Mouse (Mus musculus): Measurements from ENCODE around the gene Banf2. TPM values are rescaled to one million over a fixed set of nuclear protein-coding genes. Genes with fewer than 3 reads are reported as not detected.

Banf2 gene
- polyA plus RNA-seq, 1 experiment: not detected

GRCm38 (mm10) chr2:144009551-144010281 is 23.1 kb upstream of the Banf2 start:
- Histone ChIP-seq H3K4me1 (ENCODE audit: control insufficient read depth, insufficient read depth, insufficient read length, low read length) (peaks cover 27% of the 10 kb centered on the region; the same call in 1 of the 2 replicates), H3K36me3 (ENCODE audit: control insufficient read depth, insufficient read depth, low read length) (peaks cover 5% of the 10 kb centered on the region), H3K4me3 (ENCODE audit: low read depth, low read length) (peak overlapping the region; percentile 93), H3K27me3 (ENCODE audit: control insufficient read depth, insufficient read depth, low read length) (no peaks in the 10 kb centered on the region), H3K27ac (ENCODE audit: insufficient read depth, low read depth, low read length) (peak overlapping the region; percentile 85)
- under 1% methylated on average over 30 of the region's 30 CpGs for WGBS
- TF ChIP-seq CTCF (IDR thresholded peaks at IDR 0.05; ENCODE audit: extremely low read depth, insufficient read length, insufficient replicate concordance, low read depth, low read length) (no peak), POLR2A (IDR thresholded peaks at IDR 0.05; ENCODE audit: low read depth, low read length) (no peak)

- H3K27ac ChIP-seq (ENCODE audit: insufficient read depth, low read depth, low read length): peak overlapping the region; percentile 85
- WGBS: under 1% methylated on average over 106 of the region's 107 CpGs
- TF ChIP-seq POLR2A (IDR thresholded peaks at IDR 0.05; ENCODE audit: low read depth, low read length) (no peak; the same call in 1 of the 2 replicates), CTCF (IDR thresholded peaks at IDR 0.05; ENCODE audit: extremely low read depth, insufficient read length, insufficient replicate concordance, low read depth, low read length) (peak; percentile 77)
- H3K4me3 ChIP-seq (ENCODE audit: low read depth, low read length): peak overlapping the region; percentile 93
- no peaks in the 10 kb centered on the region for H3K27me3 ChIP-seq (ENCODE audit: control insufficient read depth, insufficient read depth, low read length)
- H3K4me1 ChIP-seq (ENCODE audit: control insufficient read depth, insufficient read depth, insufficient read length, low read length): peaks cover 22% of the 10 kb centered on the region; the same call in 1 of the 2 replicates
- peaks cover 5% of the 10 kb centered on the region for H3K36me3 ChIP-seq (ENCODE audit: control insufficient read depth, insufficient read depth, low read length)
Measured at GRCm38 (mm10) chr2:144010282-144011044, 22.4 kb upstream of the Banf2 start.

- H3K27me3 ChIP-seq (ENCODE audit: control insufficient read depth, insufficient read depth, low read length): no peaks in the 10 kb centered on the region
- H3K4me1 ChIP-seq (ENCODE audit: control insufficient read depth, insufficient read depth, insufficient read length, low read length): peaks cover 16% of the 10 kb centered on the region; the same call in 1 of the 2 replicates
- H3K27ac ChIP-seq (ENCODE audit: insufficient read depth, low read depth, low read length): peak within 1 kb of the TSS; percentile 85
- peak within 1 kb of the TSS; percentile 93 for H3K4me3 ChIP-seq (ENCODE audit: low read depth, low read length)
- no peak for TF ChIP-seq CTCF (IDR thresholded peaks at IDR 0.05; ENCODE audit: extremely low read depth, insufficient read length, insufficient replicate concordance, low read depth, low read length)
- peak; percentile 96 for TF ChIP-seq POLR2A (IDR thresholded peaks at IDR 0.05; ENCODE audit: low read depth, low read length)
- under 1% methylated on average over 53 of the region's 53 CpGs for WGBS
- peaks cover 5% of the 10 kb centered on the region for H3K36me3 ChIP-seq (ENCODE audit: control insufficient read depth, insufficient read depth, low read length)
Measured at GRCm38 (mm10) chr2:144011080-144011551, 21.7 kb upstream of the Banf2 start, which contains the start of gene Rrbp1. TSS of gene Rrbp1 (minus strand) at chr2:144011263.

GRCm38 (mm10) chr2:144014051-144014450 is 18.8 kb upstream of the Banf2 start:
- peaks cover 8% of the 10 kb centered on the region; the same call in 1 of the 2 replicates for H3K4me1 ChIP-seq (ENCODE audit: control insufficient read depth, insufficient read depth, insufficient read length, low read length)
- no peak for TF ChIP-seq POLR2A (IDR thresholded peaks at IDR 0.05; ENCODE audit: low read depth, low read length)
- TF ChIP-seq CTCF (IDR thresholded peaks at IDR 0.05; ENCODE audit: extremely low read depth, insufficient read length, insufficient replicate concordance, low read depth, low read length): no peak
- H3K27ac ChIP-seq (ENCODE audit: insufficient read depth, low read depth, low read length): no peak overlapping the region
- H3K4me3 ChIP-seq (ENCODE audit: low read depth, low read length): no peak overlapping the region
- H3K36me3 ChIP-seq (ENCODE audit: control insufficient read depth, insufficient read depth, low read length): no peaks in the 10 kb centered on the region; the same call in 1 of the 2 replicates
- WGBS: 23% methylated on average over 11 of the region's 11 CpGs
- no peaks in the 10 kb centered on the region for H3K27me3 ChIP-seq (ENCODE audit: control insufficient read depth, insufficient read depth, low read length)

- WGBS: 48% methylated on average over 5 of the region's 5 CpGs
- H3K27me3 ChIP-seq (ENCODE audit: control insufficient read depth, insufficient read depth, low read length): no peaks in the 10 kb centered on the region
- TF ChIP-seq CTCF (IDR thresholded peaks at IDR 0.05; ENCODE audit: extremely low read depth, insufficient read length, insufficient replicate concordance, low read depth, low read length) (no peak), POLR2A (IDR thresholded peaks at IDR 0.05; ENCODE audit: low read depth, low read length) (no peak)
Measured at GRCm38 (mm10) chr2:144014481-144014880, 18.4 kb upstream of the Banf2 start.

GRCm38 (mm10) chr2:144015861-144016260 is 17.0 kb upstream of the Banf2 start:
- 90% methylated on average over 9 of the region's 9 CpGs for WGBS
- no peak overlapping the region for H3K4me3 ChIP-seq (ENCODE audit: low read depth, low read length)
- H3K27me3 ChIP-seq (ENCODE audit: control insufficient read depth, insufficient read depth, low read length): no peaks in the 10 kb centered on the region
- H3K27ac ChIP-seq (ENCODE audit: insufficient read depth, low read depth, low read length): no peak overlapping the region
- no peak for TF ChIP-seq POLR2A (IDR thresholded peaks at IDR 0.05; ENCODE audit: low read depth, low read length)
- TF ChIP-seq CTCF (IDR thresholded peaks at IDR 0.05; ENCODE audit: extremely low read depth, insufficient read length, insufficient replicate concordance, low read depth, low read length): no peak
- peaks cover 3% of the 10 kb centered on the region; the same call in 1 of the 2 replicates for H3K4me1 ChIP-seq (ENCODE audit: control insufficient read depth, insufficient read depth, insufficient read length, low read length)
- H3K36me3 ChIP-seq (ENCODE audit: control insufficient read depth, insufficient read depth, low read length): no peaks in the 10 kb centered on the region

More at GRCm38 (mm10) chr2:144014481-144014880, 18.4 kb upstream of the Banf2 start:
- H3K4me1 ChIP-seq (ENCODE audit: control insufficient read depth, insufficient read depth, insufficient read length, low read length): peaks cover 5% of the 10 kb centered on the region; the same call in 1 of the 2 replicates
- no peak overlapping the region for H3K27ac ChIP-seq (ENCODE audit: insufficient read depth, low read depth, low read length)
- no peak overlapping the region for H3K4me3 ChIP-seq (ENCODE audit: low read depth, low read length)
- no peaks in the 10 kb centered on the region for H3K36me3 ChIP-seq (ENCODE audit: control insufficient read depth, insufficient read depth, low read length)
